Mouse (Mus musculus) heart, adult 8-10 months (tissue): Measurements from ENCODE around the gene Vmn1r179. TPM values are rescaled to one million over a fixed set of nuclear protein-coding genes. Genes with fewer than 3 reads are reported as not detected.
"Not testable (repeated sequence)": the region's sequence is repeated elsewhere in the genome, so short reads cannot be mapped to it uniquely, and the experiment has no call there.

Experiments used
- DNase-seq: peaks from one replicate; pipeline ENCODE4 v3.0.0; 2022; ENCODE audit warnings: low spot score
- total RNA-seq, 4 experiments: library from RNA; stranded (reverse); gene quantifications; 2 replicates each; pipeline ENCODE4 v1.2.4; 2022

Gene Vmn1r179
- not detected for total RNA-seq

DNA sequence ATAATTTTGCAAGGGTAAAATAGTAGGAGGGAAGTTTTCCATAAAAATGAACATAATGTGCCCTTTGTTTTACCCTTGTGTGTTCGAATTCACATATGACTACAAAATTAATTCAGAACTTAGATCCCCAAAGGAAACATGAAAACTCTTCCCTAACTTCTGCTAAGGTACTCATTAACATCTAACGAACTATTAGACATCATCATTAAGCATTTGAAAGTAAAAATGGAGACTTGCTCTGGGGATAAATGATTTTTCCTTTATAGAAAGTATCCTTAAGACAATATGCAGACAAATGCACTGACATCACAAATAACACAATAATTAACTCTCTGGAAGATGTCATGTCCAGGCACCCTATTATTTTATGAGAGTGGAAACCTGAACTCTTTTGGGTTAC is at the start of gene Vmn1r179:
Gene Vmn1r179, plus strand, starts transcription at position 301 of the 400 bp plus-strand sequence.
- no peak for DNase-seq

DNA sequence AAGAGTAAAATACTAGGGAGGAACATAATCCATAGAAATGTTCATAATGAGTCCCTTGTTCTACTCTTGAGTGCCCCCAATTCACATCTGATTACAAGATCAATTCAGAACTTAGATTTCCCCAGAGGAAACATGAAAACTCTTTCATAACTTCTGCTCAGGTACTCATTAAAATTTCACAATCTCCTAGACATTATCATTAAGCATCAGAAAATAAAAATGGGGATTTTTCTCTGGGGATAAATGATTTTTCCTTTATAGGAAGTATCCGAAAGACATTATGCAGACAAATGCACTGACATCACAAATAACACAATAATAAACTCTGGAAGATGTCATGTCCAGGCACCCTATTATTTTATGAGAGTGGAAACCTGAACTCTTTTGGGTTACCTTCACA is 35.1 kb upstream of the Vmn1r179 start, which contains the start of gene Vmn1r178:
Gene Vmn1r178, plus strand, starts transcription at position 301 of the 400 bp plus-strand sequence.
- no peak for DNase-seq

DNA sequence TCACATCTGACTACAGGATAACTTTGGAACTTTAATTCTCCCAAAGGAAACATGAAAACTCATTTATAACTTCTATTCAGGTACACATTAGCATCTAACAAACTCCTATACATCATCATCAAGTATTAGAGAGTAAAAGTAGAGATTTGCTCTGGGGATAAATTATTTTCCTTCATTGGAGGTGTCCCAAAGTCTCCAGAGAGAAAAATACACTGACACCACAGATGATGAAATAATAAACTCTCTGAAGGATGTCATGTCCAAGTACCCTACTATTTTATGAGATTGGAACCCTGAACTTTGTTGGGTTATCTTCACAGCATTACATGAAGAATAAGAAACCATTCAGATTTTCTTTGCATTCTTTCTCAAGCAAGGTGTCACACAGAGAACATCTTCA is 23.6 kb downstream of the Vmn1r179 start, which contains the start of gene Vmn1r180:
Gene Vmn1r180, plus strand, starts transcription at position 301 of the 400 bp plus-strand sequence.
- DNase-seq = no peak

DNA sequence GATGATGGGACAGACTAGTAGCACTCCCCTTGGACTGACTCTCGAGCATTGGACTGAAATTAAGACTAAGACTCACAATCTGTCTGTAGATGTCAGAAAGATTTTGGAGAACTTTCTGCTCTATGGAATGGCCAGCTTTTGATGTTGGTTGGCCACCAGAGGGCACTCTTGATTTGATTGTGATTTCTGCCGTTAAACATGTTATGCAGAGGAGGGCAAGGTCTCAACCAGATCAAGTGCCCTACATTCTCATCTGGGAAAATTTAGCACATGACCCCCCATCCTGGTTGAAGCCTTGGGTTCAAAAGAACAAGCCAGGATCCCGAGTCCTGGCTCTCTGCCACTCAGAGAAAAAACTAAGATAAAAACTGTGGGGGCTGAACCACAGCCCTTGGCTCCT is 41.3 kb downstream of the Vmn1r179 start:
- DNase-seq = not testable (repeated sequence)

DNA sequence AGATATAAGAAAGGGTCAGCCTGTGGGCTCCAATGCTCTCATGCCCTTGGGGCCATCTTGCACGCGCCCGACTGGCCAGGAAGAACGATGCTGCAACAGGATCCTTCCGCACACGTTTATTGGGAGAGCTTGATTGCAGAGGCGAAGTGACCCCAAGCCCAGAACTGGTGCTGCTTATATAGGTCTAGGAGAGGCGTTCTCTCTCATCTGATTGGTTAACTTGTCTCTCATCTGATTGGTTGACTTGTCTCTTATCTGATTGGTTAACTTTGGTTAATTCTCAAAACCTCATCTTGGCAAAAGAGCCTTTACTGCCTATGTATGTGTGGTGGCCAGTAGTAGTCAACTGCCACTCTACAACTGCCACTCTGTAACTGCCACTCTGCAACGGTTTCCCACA is 47.5 kb downstream of the Vmn1r179 start, which contains the start of gene Vmn1r181:
Gene Vmn1r181, plus strand, starts transcription at position 301 of the 400 bp plus-strand sequence.
- not testable (repeated sequence) for DNase-seq

Other genes with a start within 250 kb of the Vmn1r179 start
- gene Vmn1r173, start 226.3 kb upstream of the Vmn1r179 start, total RNA-seq = not detected
- gene Vmn1r174, start 174.7 kb upstream of the Vmn1r179 start, total RNA-seq = not detected
- gene Vmn1r175, start 116.3 kb upstream of the Vmn1r179 start, total RNA-seq = not detected
- gene Vmn1r176, start 89.6 kb upstream of the Vmn1r179 start, total RNA-seq = not detected
- not detected for gene Vmn1r177, start 60.5 kb upstream of the Vmn1r179 start, total RNA-seq
- gene Vmn1r178, start 35.0 kb upstream of the Vmn1r179 start, total RNA-seq = not detected
- gene Vmn1r180, start 23.7 kb downstream of the Vmn1r179 start, total RNA-seq = not detected
- gene Vmn1r181, start 47.6 kb downstream of the Vmn1r179 start, total RNA-seq = not detected
- not detected for gene V1rd19, start 74.7 kb downstream of the Vmn1r179 start, total RNA-seq
- gene Vmn1r183, start 126.3 kb downstream of the Vmn1r179 start, total RNA-seq = not detected
- gene Zfp180, start 154.9 kb downstream of the Vmn1r179 start, total RNA-seq = 10 to 100 TPM; 12.7 to 16.9 (median 16.1) TPM
- gene Zfp112, start 185.3 kb downstream of the Vmn1r179 start, total RNA-seq = 1 to 10 TPM; 2.8 to 3.9 (median 3.2) TPM
- gene Zfp235, start 207.2 kb downstream of the Vmn1r179 start, total RNA-seq = 1 to 10 TPM; 4.0 to 5.5 (median 4.5) TPM
- gene Zfp114, start 248.1 kb downstream of the Vmn1r179 start, total RNA-seq = under 1 TPM in 2 of 4 experiments, not detected in 2; 0.11 to 0.13 TPM